Mouse (Mus musculus): ENCODE results near the gene Gap43. TPM values are rescaled to one million over a fixed set of nuclear protein-coding genes. Genes with fewer than 3 reads are reported as not detected.

The Gap43 gene
- polyA plus RNA-seq, 1 experiment from 2014 or later, result 15.9 TPM

- Histone ChIP-seq H3K9me3 (ENCODE audit: control insufficient read depth, low read length) (no peaks in the 10 kb centered on the region), H3K27ac (ENCODE audit: low read length) (no peak overlapping the region), H3K36me3 (ENCODE audit: control insufficient read depth, insufficient read depth, low read length) (no peaks in the 10 kb centered on the region), H3K4me3 (ENCODE audit: low read length) (no peak overlapping the region), H3K4me1 (replicated peaks; ENCODE audit: control insufficient read depth, insufficient read depth, low read length) (0 out of 2 replicates have a peak, but pooled peaks cover 2% of the 10 kb centered on the region), H3K4me2 (ENCODE audit: low read depth, low read length) (no peak overlapping the region), H3K27me3 (ENCODE audit: control insufficient read depth, insufficient read depth, low read depth, low read length) (no peaks in the 10 kb centered on the region), H3K9ac (ENCODE audit: low read length) (no peak overlapping the region)
- ATAC-seq (ENCODE audit: low read depth), result no peak
- 82% methylated on average over 1 of the region's 1 CpGs for WGBS
These were observed 28.3 kb downstream of the Gap43 start for GRCm38 (mm10) chr16:42312125-42312524.

GRCm38 (mm10) chr16:42308761-42309160 lies 31.7 kb downstream of the Gap43 start:
- no peak overlapping the region for H3K27ac ChIP-seq (ENCODE audit: low read length)
- H3K36me3 ChIP-seq (ENCODE audit: control insufficient read depth, insufficient read depth, low read length), result no peaks in the 10 kb centered on the region
- no peak overlapping the region for H3K9ac ChIP-seq (ENCODE audit: low read length)
- H3K4me1 ChIP-seq (replicated peaks; ENCODE audit: control insufficient read depth, insufficient read depth, low read length), result 0 out of 2 replicates have a peak, but pooled peaks cover 2% of the 10 kb centered on the region
- H3K4me3 ChIP-seq (ENCODE audit: low read length), result no peak overlapping the region
- WGBS, result 80% methylated on average over 1 of the region's 1 CpGs
- no peak overlapping the region for H3K4me2 ChIP-seq (ENCODE audit: low read depth, low read length)
- no peaks in the 10 kb centered on the region for H3K9me3 ChIP-seq (ENCODE audit: control insufficient read depth, low read length)
- no peak for ATAC-seq (ENCODE audit: low read depth)
- H3K27me3 ChIP-seq (ENCODE audit: control insufficient read depth, insufficient read depth, low read depth, low read length), result no peaks in the 10 kb centered on the region

- Histone ChIP-seq H3K27me3 (ENCODE audit: control insufficient read depth, insufficient read depth, low read depth, low read length) (no peaks in the 10 kb centered on the region; the same call in 1 of the 2 replicates), H3K4me1 (replicated peaks; ENCODE audit: control insufficient read depth, insufficient read depth, low read length) (0 out of 2 replicates have a peak, but pooled peaks cover 2% of the 10 kb centered on the region), H3K4me2 (ENCODE audit: low read depth, low read length) (peak overlapping the region; percentile 55), H3K27ac (ENCODE audit: low read length) (peak overlapping the region; percentile 73), H3K9me3 (ENCODE audit: control insufficient read depth, low read length) (no peaks in the 10 kb centered on the region), H3K4me3 (ENCODE audit: low read length) (peak overlapping the region; percentile 35), H3K9ac (ENCODE audit: low read length) (peak overlapping the region; percentile 47; the same call in 1 of the 2 replicates), H3K36me3 (ENCODE audit: control insufficient read depth, insufficient read depth, low read length) (no peaks in the 10 kb centered on the region)
- WGBS, result under 1% methylated on average over 14 of the region's 14 CpGs
- peak; percentile 92 for ATAC-seq (ENCODE audit: low read depth)
These were observed 34.3 kb downstream of the Gap43 start for GRCm38 (mm10) chr16:42305934-42306701.

GRCm38 (mm10) chr16:42303461-42303860 lies 37.0 kb downstream of the Gap43 start:
- ATAC-seq (ENCODE audit: low read depth), result no peak
- Histone ChIP-seq H3K4me1 (replicated peaks; ENCODE audit: control insufficient read depth, insufficient read depth, low read length) (no peaks in the 10 kb centered on the region), H3K27ac (ENCODE audit: low read length) (no peak overlapping the region), H3K4me2 (ENCODE audit: low read depth, low read length) (no peak overlapping the region), H3K9ac (ENCODE audit: low read length) (no peak overlapping the region), H3K36me3 (ENCODE audit: control insufficient read depth, insufficient read depth, low read length) (no peaks in the 10 kb centered on the region), H3K27me3 (ENCODE audit: control insufficient read depth, insufficient read depth, low read depth, low read length) (no peaks in the 10 kb centered on the region; the same call in 1 of the 2 replicates), H3K9me3 (ENCODE audit: control insufficient read depth, low read length) (no peaks in the 10 kb centered on the region), H3K4me3 (ENCODE audit: low read length) (no peak overlapping the region)
- WGBS, result 44% methylated on average over 6 of the region's 6 CpGs

- H3K36me3 ChIP-seq (ENCODE audit: control insufficient read depth, insufficient read depth, low read length), result no peaks in the 10 kb centered on the region
- H3K4me3 ChIP-seq (ENCODE audit: low read length), result no peak overlapping the region
- no peak overlapping the region for H3K27ac ChIP-seq (ENCODE audit: low read length)
- no peak overlapping the region for H3K9ac ChIP-seq (ENCODE audit: low read length)
- H3K4me1 ChIP-seq (replicated peaks; ENCODE audit: control insufficient read depth, insufficient read depth, low read length), result no peaks in the 10 kb centered on the region
- H3K27me3 ChIP-seq (ENCODE audit: control insufficient read depth, insufficient read depth, low read depth, low read length), result no peaks in the 10 kb centered on the region
- no peak for ATAC-seq (ENCODE audit: low read depth)
- WGBS, result 69% methylated on average over 5 of the region's 5 CpGs
- H3K9me3 ChIP-seq (ENCODE audit: control insufficient read depth, low read length), result no peaks in the 10 kb centered on the region
- no peak overlapping the region for H3K4me2 ChIP-seq (ENCODE audit: low read depth, low read length)
These were observed 46.0 kb downstream of the Gap43 start for GRCm38 (mm10) chr16:42294481-42294880.

GRCm38 (mm10) chr16:42294056-42294455 lies 46.4 kb downstream of the Gap43 start:
- 84% methylated on average over 2 of the region's 2 CpGs for WGBS
- no peak for ATAC-seq (ENCODE audit: low read depth)
- H3K4me3 ChIP-seq (ENCODE audit: low read length), result no peak overlapping the region
- H3K27me3 ChIP-seq (ENCODE audit: control insufficient read depth, insufficient read depth, low read depth, low read length), result no peaks in the 10 kb centered on the region
- no peak overlapping the region for H3K4me2 ChIP-seq (ENCODE audit: low read depth, low read length)
- H3K4me1 ChIP-seq (replicated peaks; ENCODE audit: control insufficient read depth, insufficient read depth, low read length), result no peaks in the 10 kb centered on the region
- H3K9me3 ChIP-seq (ENCODE audit: control insufficient read depth, low read length), result no peaks in the 10 kb centered on the region
- no peak overlapping the region for H3K9ac ChIP-seq (ENCODE audit: low read length)
- H3K27ac ChIP-seq (ENCODE audit: low read length), result no peak overlapping the region
- H3K36me3 ChIP-seq (ENCODE audit: control insufficient read depth, insufficient read depth, low read length), result no peaks in the 10 kb centered on the region

- no peaks in the 10 kb centered on the region for H3K9me3 ChIP-seq (ENCODE audit: control insufficient read depth, low read length)
- no peaks in the 10 kb centered on the region for H3K36me3 ChIP-seq (ENCODE audit: control insufficient read depth, insufficient read depth, low read length)
- no peak for ATAC-seq (ENCODE audit: low read depth)
- H3K27me3 ChIP-seq (ENCODE audit: control insufficient read depth, insufficient read depth, low read depth, low read length), result no peaks in the 10 kb centered on the region
- H3K4me3 ChIP-seq (ENCODE audit: low read length), result no peak overlapping the region
- no peak overlapping the region for H3K9ac ChIP-seq (ENCODE audit: low read length)
- H3K4me2 ChIP-seq (ENCODE audit: low read depth, low read length), result no peak overlapping the region
- H3K4me1 ChIP-seq (replicated peaks; ENCODE audit: control insufficient read depth, insufficient read depth, low read length), result no peaks in the 10 kb centered on the region
- no peak overlapping the region for H3K27ac ChIP-seq (ENCODE audit: low read length)
- WGBS, result 65% methylated on average over 8 of the region's 8 CpGs
These were observed 48.9 kb downstream of the Gap43 start for GRCm38 (mm10) chr16:42291572-42291971.

GRCm38 (mm10) chr16:42284005-42284404 lies 56.4 kb downstream of the Gap43 start:
- 61% methylated on average over 3 of the region's 3 CpGs for WGBS
- H3K9me3 ChIP-seq (ENCODE audit: control insufficient read depth, low read length), result no peaks in the 10 kb centered on the region
- H3K27me3 ChIP-seq (ENCODE audit: control insufficient read depth, insufficient read depth, low read depth, low read length), result no peaks in the 10 kb centered on the region
- no peak overlapping the region for H3K27ac ChIP-seq (ENCODE audit: low read length)
- no peak for ATAC-seq (ENCODE audit: low read depth)
- H3K4me2 ChIP-seq (ENCODE audit: low read depth, low read length), result no peak overlapping the region
- H3K4me1 ChIP-seq (replicated peaks; ENCODE audit: control insufficient read depth, insufficient read depth, low read length), result no peaks in the 10 kb centered on the region
- H3K36me3 ChIP-seq (ENCODE audit: control insufficient read depth, insufficient read depth, low read length), result no peaks in the 10 kb centered on the region
- no peak overlapping the region for H3K4me3 ChIP-seq (ENCODE audit: low read length)
- no peak overlapping the region for H3K9ac ChIP-seq (ENCODE audit: low read length)

GRCm38 (mm10) chr16:42277713-42278112 lies 62.7 kb downstream of the Gap43 start:
- H3K27ac ChIP-seq (ENCODE audit: low read length), result no peak overlapping the region
- no peaks in the 10 kb centered on the region for H3K4me1 ChIP-seq (replicated peaks; ENCODE audit: control insufficient read depth, insufficient read depth, low read length)
- no peak for ATAC-seq (ENCODE audit: low read depth)
- H3K36me3 ChIP-seq (ENCODE audit: control insufficient read depth, insufficient read depth, low read length), result no peaks in the 10 kb centered on the region
- no peaks in the 10 kb centered on the region for H3K9me3 ChIP-seq (ENCODE audit: control insufficient read depth, low read length)
- no peak overlapping the region for H3K9ac ChIP-seq (ENCODE audit: low read length)
- H3K27me3 ChIP-seq (ENCODE audit: control insufficient read depth, insufficient read depth, low read depth, low read length), result no peaks in the 10 kb centered on the region
- no peak overlapping the region for H3K4me3 ChIP-seq (ENCODE audit: low read length)
- 91% methylated on average over 2 of the region's 2 CpGs for WGBS
- no peak overlapping the region for H3K4me2 ChIP-seq (ENCODE audit: low read depth, low read length)

All from lung, embryonic 16.5 days (tissue).